Mouse (Mus musculus): ENCODE measurements around the gene Nploc4.

The Nploc4 gene

GRCm38 (mm10) chr11:120437152-120437856 lies at the start of gene Nploc4:
TSS of gene Nploc4 (minus strand) at chr11:120437708.
- DNase-seq (ENCODE audit: low read depth, low spot score): peak; percentile 94

GRCm38 (mm10) chr11:120485251-120485650 lies 47.7 kb upstream of the Nploc4 start:
- DNase-seq (ENCODE audit: low read depth, low spot score): no peak

- peak; percentile 94 for DNase-seq (ENCODE audit: low read depth, low spot score)
These were observed 46.9 kb upstream of the Nploc4 start, which contains the start of gene Mrpl12 for GRCm38 (mm10) chr11:120484265-120484981. TSS of gene Mrpl12 (plus strand) at chr11:120484613.

GRCm38 (mm10) chr11:120483448-120483934 lies 46.0 kb upstream of the Nploc4 start:
- no peak for DNase-seq (ENCODE audit: low read depth, low spot score)

- no peak for DNase-seq (ENCODE audit: low read depth, low spot score)
These were observed 34.5 kb upstream of the Nploc4 start for GRCm38 (mm10) chr11:120472052-120472451.

DNA sequence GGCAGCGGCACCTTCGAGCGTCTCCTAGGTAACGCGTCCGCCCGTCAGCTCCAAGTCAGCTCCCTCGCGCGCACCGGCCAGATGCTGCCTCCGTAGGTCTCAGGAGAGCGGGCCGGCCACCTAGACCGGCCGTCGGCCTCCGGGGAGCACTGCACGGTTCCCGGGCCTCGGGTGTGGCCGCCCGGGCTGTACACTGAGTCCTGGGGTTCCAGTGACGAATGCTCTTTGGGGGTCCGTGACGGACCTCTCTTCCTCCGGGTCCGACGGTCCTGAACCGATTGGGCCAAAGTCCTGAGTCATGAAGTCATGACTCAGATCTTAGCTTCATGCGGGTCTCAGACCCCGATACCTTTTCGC lies 30.2 kb upstream of the Nploc4 start:
- no peak for DNase-seq (ENCODE audit: low read depth, low spot score)

DNA sequence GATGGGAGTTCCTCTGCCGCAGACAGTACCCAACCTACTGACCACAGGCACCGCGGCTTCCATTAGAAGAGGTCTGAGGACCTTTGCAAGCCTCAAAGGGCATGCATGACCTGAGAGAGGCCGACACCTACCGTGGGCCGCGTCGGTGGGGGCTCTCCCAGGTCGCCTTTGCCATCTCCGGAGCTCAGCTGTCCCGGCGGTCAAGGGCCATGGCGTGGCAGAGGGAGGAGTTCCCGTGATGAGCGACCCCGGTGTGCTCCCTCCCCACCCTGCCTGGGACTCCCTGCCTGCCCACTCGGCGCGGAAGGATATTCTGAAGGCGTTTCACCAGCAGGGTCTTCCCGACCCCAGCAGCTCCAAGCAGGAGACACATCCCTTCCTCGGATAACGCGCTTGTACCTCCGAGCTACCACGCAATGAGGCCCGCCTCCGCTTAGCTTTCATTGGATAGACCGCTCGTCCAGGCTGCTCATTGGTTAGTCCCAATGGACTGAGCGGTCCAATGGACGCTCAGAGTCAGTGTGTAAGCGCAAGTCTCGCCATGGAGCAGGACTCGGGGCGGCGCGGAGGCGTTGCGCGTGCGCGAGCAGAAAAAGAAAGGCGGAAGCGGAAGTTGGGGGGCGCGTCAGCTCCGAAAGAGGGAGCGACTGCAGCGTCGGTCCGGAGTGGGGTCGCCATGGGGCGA lies 29.7 kb upstream of the Nploc4 start, which contains the start of gene Arl16:
TSS of gene Arl16 (minus strand) at position 557 of the 685 bp plus-strand sequence.
- DNase-seq (ENCODE audit: low read depth, low spot score): peak; percentile 99

- no peak for DNase-seq (ENCODE audit: low read depth, low spot score)
These were observed 28.0 kb upstream of the Nploc4 start for GRCm38 (mm10) chr11:120465521-120465920.

DNA sequence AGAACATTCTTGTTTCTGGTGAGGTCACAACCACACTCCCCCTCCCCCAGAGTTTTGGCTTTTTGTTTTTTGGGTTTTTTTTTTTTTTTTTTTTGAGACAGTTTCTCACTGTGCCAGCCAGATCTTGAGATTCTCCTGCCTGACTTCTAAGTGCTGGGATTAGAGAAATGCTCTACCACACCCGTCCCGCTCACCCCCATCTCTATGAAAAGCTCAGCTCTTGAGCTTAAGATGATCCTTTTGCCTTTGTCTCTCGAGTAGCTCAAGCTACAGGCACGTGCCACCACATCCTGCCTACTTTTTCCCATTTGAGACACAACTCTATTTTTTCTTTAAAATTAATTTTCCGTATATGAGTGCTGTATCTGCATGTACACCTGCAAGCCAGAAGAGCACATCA lies 26.9 kb upstream of the Nploc4 start:
- DNase-seq (ENCODE audit: low read depth, low spot score): no peak

DNA sequence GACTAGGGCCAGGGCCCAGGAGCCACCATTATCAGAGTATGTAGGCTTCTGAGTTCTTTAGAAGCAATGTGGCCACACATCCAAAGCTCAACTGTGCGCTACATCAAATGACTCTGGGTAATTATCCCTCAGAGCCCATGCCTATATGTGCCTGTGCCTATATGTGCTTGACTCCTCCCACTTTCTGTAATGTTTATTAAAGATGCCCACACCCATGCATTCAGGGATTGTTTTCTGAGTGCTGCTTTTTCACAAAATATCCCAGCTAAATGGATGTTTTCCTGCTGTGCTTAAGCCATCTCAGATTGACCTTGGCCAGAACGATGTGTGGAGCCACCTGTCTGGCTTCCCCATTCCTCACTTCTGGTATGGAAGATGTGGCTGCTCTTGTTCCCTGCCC lies 26.0 kb upstream of the Nploc4 start:
- DNase-seq (ENCODE audit: low read depth, low spot score): no peak

- DNase-seq (ENCODE audit: low read depth, low spot score): peak; percentile 13
These were observed 21.5 kb upstream of the Nploc4 start for GRCm38 (mm10) chr11:120458847-120459597.

GRCm38 (mm10) chr11:120457772-120458751 lies 20.6 kb upstream of the Nploc4 start, which contains the start of the genes Oxld1 and Ccdc137:
TSS of gene Oxld1 (minus strand) at chr11:120458068.
TSS of gene Ccdc137 (plus strand) at chr11:120458115.
- peak; percentile 85 for DNase-seq (ENCODE audit: low read depth, low spot score)

DNA sequence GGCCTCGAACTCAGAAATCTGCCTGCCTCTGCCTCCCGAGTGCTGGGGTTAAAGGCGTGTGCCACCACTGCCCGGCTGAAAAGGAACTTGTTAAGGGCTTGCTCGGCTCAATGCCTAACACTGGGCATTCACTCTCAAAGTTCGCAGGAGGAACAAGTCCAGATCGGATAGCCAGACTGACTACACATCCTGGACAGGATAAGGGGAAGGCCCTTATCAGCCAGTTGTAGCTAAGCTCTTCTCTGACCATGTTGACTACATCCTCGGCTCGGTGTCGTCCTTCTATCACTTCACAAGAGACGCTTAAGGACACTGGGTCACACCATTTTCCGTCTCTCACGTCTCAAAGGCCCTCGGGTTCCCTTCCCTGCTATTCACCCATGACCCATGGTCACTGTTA lies 19.9 kb upstream of the Nploc4 start:
- DNase-seq (ENCODE audit: low read depth, low spot score): no peak

DNA sequence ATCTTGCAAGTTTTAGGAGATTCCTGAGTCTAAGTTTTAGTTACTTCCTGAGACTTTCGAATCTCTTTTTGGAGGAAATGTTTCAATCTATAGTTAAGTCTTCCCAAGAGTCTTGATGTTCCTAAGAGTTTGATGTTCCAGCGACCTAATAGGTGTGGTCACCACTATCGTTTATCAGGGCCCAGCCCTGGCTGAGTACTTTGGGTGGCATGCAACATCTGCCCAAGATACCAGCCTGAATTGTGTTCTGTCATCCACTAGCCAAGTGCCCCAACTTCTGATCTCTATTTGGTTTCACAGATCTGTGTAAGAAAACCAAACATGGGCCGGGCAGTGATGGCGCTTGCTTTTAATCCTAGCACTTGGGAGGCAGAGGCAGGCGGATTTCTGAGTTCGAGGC lies 17.9 kb upstream of the Nploc4 start:
- DNase-seq (ENCODE audit: low read depth, low spot score): no peak

DNA sequence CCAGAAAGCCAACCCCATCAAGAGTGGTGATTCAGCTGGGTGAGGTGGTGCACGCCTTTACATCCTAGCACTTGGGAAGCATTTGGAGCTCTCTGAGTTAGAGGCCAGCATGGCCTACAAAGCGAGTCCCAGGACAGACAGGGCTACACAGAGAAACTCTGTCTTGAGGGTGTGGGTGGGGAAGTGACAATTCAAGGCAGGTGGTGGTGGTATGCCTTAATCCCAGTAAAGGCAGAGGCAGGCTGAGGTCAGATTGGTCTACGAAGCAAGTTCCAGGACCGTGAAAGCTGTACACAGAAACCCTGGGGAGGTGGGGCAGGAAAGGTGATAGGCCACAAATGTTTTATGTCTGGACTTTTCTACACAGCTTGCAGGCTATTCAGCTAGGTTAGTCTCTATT lies 17.5 kb upstream of the Nploc4 start:
- no peak for DNase-seq (ENCODE audit: low read depth, low spot score)

DNA sequence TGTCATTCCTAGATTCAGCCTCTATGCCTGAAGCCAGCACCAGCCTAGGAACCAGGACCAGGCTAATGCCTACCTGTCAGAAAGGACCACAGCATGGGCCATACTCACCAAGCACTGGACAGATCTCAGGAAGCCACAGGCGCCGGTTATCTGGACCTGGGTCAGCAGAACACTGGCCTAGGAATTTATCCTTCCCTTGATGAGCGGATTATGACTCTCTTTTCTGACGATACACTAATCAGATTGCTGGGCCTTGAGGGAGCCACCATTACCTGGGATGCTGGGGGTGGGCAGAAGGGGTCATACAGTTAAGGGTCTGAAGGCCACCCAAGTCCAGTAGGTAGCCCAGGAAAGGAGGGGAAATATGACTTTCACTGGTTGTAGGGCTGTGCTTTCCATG lies 15.8 kb upstream of the Nploc4 start, which contains the start of gene Pde6g:
TSS of gene Pde6g (minus strand) at position 195 of the 400 bp plus-strand sequence.
- no peak for DNase-seq (ENCODE audit: low read depth, low spot score)

DNA sequence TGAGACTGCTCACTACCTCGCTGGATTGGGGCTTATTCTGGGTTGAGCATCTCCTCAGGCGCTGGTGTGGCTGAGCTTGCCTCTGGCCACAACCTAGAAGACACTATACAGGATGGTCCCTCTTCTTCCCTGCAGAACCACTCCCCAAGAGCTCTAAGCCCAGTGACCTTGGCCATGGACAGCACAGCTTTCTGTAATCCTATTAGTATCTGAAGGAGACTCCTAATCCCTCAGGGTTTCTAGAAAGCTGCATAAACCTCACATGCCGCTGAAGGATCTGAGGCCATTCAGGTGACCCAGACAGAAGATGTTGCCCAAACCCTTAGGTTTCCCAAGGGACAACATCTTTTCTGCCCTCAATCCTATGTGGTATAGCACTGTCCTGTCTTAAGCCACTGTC lies 14.7 kb upstream of the Nploc4 start:
- no peak for DNase-seq (ENCODE audit: low read depth, low spot score)

DNA sequence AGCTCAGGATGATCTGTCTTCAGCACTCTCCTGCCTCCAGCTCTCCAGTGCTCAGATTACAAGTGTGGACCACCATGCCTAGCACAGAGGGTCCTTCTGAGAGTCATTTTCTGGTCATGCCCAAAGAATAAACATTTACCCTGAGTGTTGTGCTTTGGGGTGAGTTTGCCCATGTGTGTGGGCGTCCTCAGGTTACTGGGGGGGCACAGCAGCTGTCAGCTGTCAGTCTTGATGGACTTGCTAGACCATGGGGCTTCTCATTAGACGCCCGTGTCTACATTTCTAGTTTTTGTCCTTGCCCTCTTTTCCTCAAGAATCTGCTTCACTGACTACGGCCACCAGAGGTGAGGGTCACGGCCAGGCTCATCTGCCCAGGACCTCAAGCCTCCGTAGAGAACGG lies 9.7 kb upstream of the Nploc4 start:
- no peak for DNase-seq (ENCODE audit: low read depth, low spot score)

GRCm38 (mm10) chr11:120445475-120445874 lies 8.0 kb upstream of the Nploc4 start:
- no peak for DNase-seq (ENCODE audit: low read depth, low spot score)

DNA sequence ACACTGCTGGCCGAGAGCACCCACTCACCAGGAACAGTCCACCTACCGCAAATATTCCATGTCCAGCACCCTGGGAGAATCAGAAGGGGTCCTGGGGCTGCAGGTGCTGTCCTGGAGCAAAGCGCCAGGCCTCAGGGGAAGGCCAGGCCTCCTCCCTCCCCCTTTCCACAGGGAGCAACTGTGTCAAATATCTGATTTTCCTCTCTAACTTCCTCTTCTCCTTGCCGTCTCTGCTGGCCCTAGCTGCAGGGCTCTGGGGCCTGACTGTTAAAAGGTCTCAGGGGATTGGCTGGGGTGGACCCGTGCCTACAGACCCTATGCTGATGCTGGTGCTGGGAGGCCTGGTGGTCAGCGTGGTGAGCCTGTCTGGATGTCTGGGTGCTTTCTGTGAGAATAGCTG lies 6.6 kb upstream of the Nploc4 start:
- DNase-seq (ENCODE audit: low read depth, low spot score): no peak

All from mesoderm, embryonic 11.5 days (tissue).